Mouse (Mus musculus) ES-E14 (cell line): ENCODE measurements around the gene Zzef1.

Experiments used
- CHD2 ChIP-seq: IDR thresholded peaks from 2 replicates; pipeline ENCODE4 v1.6.1; 2014; ENCODE audit warnings: mild to moderate bottlenecking, low read depth, low read length, inconsistent platforms
- MAFK ChIP-seq: IDR thresholded peaks from 2 replicates; pipeline ENCODE4 v1.6.1; 2014; ENCODE audit warnings: mild to moderate bottlenecking, low read depth, low read length, inconsistent platforms; ENCODE audit not compliant: insufficient read depth
- ZC3H11A ChIP-seq: IDR thresholded peaks from 2 replicates; pipeline ENCODE4 v1.6.1; 2012; ENCODE audit warnings: low read depth, mild to moderate bottlenecking, inconsistent platforms, low read length, borderline replicate concordance
- ZNF384 ChIP-seq: IDR thresholded peaks from 2 replicates; pipeline ENCODE4 v1.6.1; 2012; ENCODE audit warnings: low read depth, low read length, inconsistent platforms

DNA sequence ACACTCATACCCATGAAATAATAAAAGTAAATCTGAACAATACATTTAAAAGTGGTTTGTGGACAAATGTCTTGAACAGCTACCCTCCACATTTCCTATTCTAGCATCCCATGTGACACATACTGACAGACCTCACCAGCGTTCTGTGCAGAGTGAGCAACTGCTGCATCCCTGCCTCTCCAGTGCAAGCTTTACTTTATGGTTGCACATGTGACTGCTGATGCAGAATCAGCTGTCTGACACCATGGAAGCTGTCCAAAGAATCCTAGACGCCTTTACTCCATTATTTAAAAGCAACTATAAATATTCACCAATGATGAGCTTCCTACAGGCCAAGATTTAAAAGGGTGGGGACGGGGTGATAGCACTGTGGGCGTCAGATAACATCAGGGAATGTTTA lies 24.6 kb upstream of the Zzef1 start:
- TF ChIP-seq ZNF384: no peak
- TF ChIP-seq MAFK: no peak
- TF ChIP-seq ZC3H11A: no peak
- no peak for TF ChIP-seq CHD2
